Mouse (Mus musculus): ENCODE measurements around the gene 9030624G23Rik.
"Not testable (repeated sequence)": the region's sequence is repeated elsewhere in the genome, so short reads cannot be mapped to it uniquely, and the experiment has no call there.

9030624G23Rik gene

GRCm38 (mm10) chr12:24097108-24097520 is at the start of gene 9030624G23Rik:
9030624G23Rik (minus strand) TSS chr12:24097246.
- DNase-seq (ENCODE audit: low read depth, low spot score), result peak; percentile 0

- DNase-seq (ENCODE audit: low read depth, low spot score), result not testable (repeated sequence)
Observed at GRCm38 (mm10) chr12:24083096-24083495, 13.9 kb downstream of the 9030624G23Rik start.
